Mouse (Mus musculus) heart, adult 8-10 months (tissue): Measurements from ENCODE around the gene Gm28729. TPM values are rescaled to one million over a fixed set of nuclear protein-coding genes. Genes with fewer than 3 reads are reported as not detected.
A peak's percentile ranks its signal among the peaks of the same experiment; 100 is the strongest.
"Not testable (repeated sequence)": the region's sequence is repeated elsewhere in the genome, so short reads cannot be mapped to it uniquely, and the experiment has no call there.

Experiments
- DNase-seq: peaks from one replicate; pipeline ENCODE4 v3.0.0; 2022; ENCODE audit warnings: low spot score
- total RNA-seq, 4 experiments: library from RNA; stranded (reverse); gene quantifications; 2 replicates each; pipeline ENCODE4 v1.2.4; 2022

Gm28729 gene
- total RNA-seq: not detected

GRCm38 (mm10) chr9:96524972-96525506, at the start of gene Gm28729:
Gm28729 (minus strand) TSS chr9:96525264.
- no peak for DNase-seq

DNA sequence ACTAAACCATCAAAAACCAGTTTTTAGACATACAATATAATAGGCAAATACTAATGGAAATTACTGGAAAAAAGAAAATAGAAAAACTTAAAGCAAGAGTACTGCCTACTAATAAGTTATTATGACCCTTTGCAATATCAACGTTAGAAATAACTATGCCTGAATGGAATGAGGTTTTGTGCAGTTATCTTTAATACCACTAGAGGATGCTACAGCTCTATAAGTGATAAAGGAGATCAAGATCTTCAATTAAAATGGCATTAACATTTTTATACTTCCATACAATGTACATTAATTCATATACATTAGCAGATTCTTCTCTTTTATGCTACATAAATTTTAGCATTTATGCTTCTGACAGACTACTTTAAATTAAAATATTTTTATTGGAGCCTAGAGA, 48.2 kb upstream of the Gm28729 start:
- DNase-seq: peak; percentile 31

DNA sequence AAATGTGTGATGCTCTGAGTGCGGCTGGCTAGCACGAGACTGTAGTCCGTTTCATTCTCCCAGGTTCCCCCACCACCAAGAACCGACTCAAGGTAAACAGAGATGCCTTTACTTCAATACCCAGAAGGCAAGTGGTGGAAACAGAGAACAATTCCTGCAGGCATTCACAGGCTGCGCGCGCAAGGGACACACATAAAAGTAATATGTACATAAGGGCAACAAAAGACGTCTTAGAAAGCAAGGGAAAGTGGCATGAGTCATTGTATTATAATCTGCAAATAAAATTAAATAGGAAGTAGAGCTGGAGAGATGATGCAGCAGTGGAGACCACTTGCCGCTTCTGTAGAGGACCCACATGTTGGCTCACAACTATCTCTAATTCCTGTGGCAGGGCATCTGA, 47.7 kb upstream of the Gm28729 start:
- DNase-seq: no peak

- DNase-seq: no peak
Observed at GRCm38 (mm10) chr9:96566470-96566996, 41.5 kb upstream of the Gm28729 start.

DNA sequence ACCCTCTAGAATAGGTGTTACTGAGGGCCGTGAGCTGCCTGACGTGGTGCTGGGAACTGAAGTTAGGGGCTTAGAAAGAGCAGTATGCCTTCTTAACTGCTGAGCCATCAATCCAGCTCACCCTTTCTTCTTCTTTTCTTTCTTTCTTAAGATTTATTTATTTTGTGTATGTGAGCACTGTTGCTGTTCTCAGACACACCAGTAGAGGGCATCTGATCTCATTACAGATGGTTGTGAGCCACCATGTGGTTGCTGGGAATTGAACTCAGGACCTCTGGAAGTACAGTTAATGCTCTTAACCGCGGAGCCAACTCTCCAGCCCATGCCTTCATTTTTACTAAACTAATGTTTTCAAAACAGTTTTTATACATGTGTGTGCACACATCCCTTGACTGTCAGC, 38.4 kb upstream of the Gm28729 start:
- DNase-seq: no peak

GRCm38 (mm10) chr9:96559148-96559547, 34.1 kb upstream of the Gm28729 start:
- DNase-seq: no peak

DNA sequence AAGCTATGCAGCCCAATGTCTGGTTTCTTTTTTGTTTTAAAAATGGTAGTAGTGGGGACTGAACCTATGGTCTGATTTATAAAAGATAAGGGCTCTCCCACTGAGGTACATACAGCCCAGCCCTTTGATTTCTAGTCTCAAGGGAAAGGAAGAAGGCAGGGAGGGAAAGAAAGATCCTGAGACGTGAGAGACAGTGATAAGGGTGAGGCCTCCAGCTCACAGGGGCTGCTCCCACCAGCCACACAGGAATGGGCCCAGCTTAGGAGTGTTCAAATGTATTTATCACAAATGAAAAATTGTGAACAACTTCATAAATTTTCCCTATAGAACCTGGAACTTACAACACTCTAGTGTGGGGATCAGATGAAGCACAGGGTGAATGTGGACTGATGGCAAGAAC, 33.5 kb upstream of the Gm28729 start:
- no peak for DNase-seq

DNA sequence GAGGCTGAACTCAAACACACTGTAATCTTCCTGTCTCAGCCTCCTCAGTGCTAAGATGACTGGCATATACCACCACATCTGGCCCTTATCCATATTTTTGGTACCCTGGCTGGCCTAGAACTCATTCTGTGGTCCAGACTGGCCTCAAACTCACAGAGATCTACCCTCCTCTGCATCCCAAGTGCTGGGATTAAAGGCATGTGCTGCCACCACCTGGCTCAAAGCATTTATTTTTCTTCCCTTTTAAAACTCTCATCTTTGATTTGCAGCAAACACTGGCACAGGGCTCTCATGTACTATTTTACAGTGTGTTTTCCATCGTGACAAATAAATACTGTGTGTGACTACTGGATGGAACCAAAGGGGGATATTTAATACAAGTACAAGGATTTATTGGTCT, 29.0 kb upstream of the Gm28729 start:
- no peak for DNase-seq

- no peak for DNase-seq
Observed at GRCm38 (mm10) chr9:96545410-96545809, 20.3 kb upstream of the Gm28729 start.

GRCm38 (mm10) chr9:96543643-96544640, 18.9 kb upstream of the Gm28729 start:
- DNase-seq: peak; percentile 47

- no peak for DNase-seq
Observed at GRCm38 (mm10) chr9:96538916-96539315, 13.9 kb upstream of the Gm28729 start.

DNA sequence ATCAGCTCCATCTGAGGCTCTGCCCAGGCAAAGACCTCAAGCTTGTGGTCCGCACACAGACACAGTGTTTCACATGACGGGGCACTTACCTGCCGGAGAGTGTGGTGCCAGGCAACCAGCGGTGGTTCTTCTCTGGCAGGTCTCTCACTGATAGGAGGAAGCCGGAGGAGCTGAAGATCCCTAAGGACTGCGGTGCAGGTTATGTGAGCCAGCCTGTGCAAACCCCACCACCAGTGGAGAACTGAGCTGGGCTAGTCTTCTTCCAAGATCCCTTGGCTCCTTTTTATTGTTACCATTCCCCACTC, 12.5 kb upstream of the Gm28729 start:
- DNase-seq: no peak

- DNase-seq: no peak
Observed at GRCm38 (mm10) chr9:96536895-96537614, 12.0 kb upstream of the Gm28729 start.

DNA sequence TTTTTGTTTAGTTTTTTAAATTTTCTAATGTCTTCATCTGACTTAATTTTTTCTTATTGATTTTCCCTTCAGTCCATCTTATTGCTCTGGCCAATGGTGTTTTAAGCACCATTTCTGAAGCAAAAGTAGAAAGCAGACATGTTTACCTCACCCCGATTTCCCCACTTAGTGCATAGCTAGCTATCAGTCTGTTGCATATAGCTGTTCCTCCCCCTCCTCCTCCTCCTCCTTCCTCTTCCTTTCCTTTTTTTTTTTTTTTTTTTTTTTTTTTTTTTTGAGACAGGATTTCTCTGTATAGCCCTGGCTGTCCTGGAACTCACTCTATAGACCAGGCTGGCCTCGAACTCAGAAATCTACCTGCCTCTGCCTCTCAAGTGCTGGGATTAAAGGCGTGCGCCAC, 11.0 kb upstream of the Gm28729 start:
- DNase-seq: not testable (repeated sequence)

GRCm38 (mm10) chr9:96535431-96535830, 10.4 kb upstream of the Gm28729 start:
- DNase-seq: no peak

DNA sequence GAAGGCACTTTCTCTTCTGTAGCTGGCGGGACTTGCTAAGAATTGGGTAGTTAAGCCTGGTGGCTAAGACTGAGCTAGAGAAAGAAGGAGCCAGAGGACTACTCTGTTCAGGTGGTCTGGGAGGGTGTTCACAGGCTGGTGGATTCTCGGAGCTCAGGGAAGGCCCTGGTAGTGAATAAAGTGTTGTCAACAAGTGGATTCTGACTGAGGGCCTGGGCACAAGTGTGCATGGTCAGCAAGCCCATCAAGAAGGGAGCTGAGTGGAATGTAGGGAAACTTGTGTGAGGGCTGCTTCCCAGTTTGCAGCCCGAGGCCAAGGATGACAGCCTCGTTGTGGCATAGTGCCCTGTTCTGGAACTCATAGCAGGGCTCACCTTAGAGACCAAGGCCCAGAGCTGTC, 9.2 kb upstream of the Gm28729 start:
- no peak for DNase-seq

- DNase-seq: no peak
Observed at GRCm38 (mm10) chr9:96533476-96533875, 8.4 kb upstream of the Gm28729 start.

DNA sequence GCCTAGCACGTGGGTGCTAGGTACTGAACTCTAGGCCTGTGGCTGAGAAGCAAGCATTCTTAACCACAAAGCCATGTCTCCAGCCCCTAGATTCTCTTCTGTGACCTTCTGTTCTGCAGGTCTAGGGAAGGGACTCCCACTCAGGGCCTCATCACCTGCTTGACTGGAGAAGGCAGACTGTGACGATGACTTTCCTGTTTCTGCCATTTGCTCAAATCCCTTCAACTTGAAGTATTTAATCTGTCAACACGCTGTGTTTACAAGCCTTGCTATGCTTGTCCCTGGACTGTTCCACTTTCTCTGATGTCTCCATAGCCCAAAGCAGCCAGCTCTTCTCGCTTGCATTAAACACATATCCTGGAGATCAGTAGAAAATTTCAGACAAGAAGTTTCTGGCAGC, 7.5 kb upstream of the Gm28729 start:
- DNase-seq: no peak

DNA sequence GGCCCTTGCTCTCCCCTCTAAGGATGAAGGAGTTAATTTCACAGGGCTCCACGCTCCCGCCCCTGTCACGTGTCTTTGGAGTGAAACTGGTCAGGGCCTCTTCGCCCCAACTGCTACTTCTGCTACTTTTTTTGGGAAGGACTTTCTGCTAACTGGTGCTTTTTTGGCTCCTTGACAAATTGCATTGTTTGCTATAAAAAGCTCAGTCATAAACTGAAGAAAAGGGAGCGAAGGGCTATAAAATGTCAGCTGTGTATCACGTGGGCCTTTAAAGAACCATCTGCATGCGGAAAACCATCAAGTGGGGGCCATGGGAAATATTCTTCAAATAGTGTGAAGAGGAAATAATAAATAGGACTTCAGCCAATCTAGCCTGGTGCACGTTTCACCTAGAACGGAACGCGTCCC, 5.6 kb upstream of the Gm28729 start:
- peak; percentile 47 for DNase-seq

GRCm38 (mm10) chr9:96529961-96530673, 5.1 kb upstream of the Gm28729 start:
- DNase-seq: no peak

- no peak for DNase-seq
Observed at GRCm38 (mm10) chr9:96526011-96526410, 947 bp upstream of the Gm28729 start.

GRCm38 (mm10) chr9:96523148-96523547, 1.9 kb downstream of the Gm28729 start:
- no peak for DNase-seq
